In the genomic region with DNA sequence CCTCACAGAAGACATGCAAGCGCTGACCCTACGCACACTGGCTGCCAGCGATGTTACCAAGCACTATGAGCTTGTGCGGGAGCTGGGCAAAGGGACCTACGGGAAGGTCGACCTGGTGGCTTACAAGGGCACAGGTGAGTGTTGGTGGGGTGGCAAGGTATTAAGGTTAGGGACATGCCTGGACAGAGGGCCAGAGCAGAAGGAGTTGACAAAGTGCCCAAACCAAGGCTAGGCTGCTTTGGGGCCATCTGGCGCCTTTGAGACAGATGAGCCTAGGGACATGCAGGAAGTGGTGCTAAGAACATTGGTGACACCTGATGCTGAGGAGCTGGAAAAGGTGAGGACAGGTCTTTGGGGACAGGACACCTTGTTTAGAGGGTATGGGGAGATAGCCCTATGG, we compare ENCODE assay signal across 15 mouse cellular contexts.
"Had no signal": no experiment of that assay in that cellular context is flagged by ENCODE, and none has a peak within 500 bp of the region (broad histone marks: within the 10 kb centered on the region; RNA-seq: fewer than 3 reads in every experiment).

No protein-coding gene starts in this region.

- H3K4me1 ChIP-seq: limb, embryonic 12.5 days had no signal

- DNase-seq: kidney, adult 18-20 months; kidney, postnatal 10 days; layer of hippocampus, postnatal 36 days; liver; liver, embryonic 13.5 days; liver, postnatal 0 days; lung, postnatal 14 days; thymus, adult 2 months; thymus, postnatal 25 days had no signal

- H3K27ac ChIP-seq: limb, embryonic 12.5 days; liver, embryonic 13.5 days; lung, embryonic 15.5 days; macrophage; midbrain, embryonic 15.5 days; stomach, embryonic 15.5 days had no signal

- H3K27me3 ChIP-seq: limb, embryonic 12.5 days; lung, embryonic 15.5 days; midbrain, embryonic 15.5 days; stomach, embryonic 15.5 days had no signal

- H3K4me3 ChIP-seq: limb, embryonic 12.5 days; liver, embryonic 13.5 days; lung, embryonic 15.5 days; megakaryocyte, embryonic 14.5 days; midbrain, embryonic 15.5 days; stomach, embryonic 15.5 days had no signal
